Mouse (Mus musculus) liver, postnatal 0 days (tissue): ENCODE measurements around the gene Tnfrsf19.

ENCODE experiments used
- CTCF ChIP-seq: sonication (generic); IDR thresholded peaks from 2 replicates; pipeline ENCODE4 v1.5.1; 2016; ENCODE audit warnings: antibody characterized with exemption, low read depth
- EP300 ChIP-seq: IDR thresholded peaks from 2 replicates; pipeline ENCODE4 v1.6.1; 2016; ENCODE audit warnings: antibody characterized with exemption, low read depth, mild to moderate bottlenecking

DNA sequence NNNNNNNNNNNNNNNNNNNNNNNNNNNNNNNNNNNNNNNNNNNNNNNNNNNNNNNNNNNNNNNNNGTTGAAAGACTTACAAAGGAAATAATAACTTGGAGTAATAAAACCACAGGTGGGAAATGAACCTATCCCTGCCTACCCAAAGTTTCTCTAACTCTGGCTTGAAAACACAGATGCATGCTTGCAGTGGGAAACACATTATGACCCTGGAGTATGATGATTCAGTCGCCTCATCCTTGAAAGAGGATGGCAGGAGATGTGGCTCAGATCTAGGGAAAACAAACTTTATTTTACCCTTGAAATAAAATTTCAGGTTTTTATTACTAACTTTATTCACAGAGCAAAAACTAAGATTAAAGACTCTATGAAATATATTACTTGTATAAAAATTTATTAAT, 26.4 kb downstream of the Tnfrsf19 start:
- TF ChIP-seq EP300 = no peak
- no peak for TF ChIP-seq CTCF
